Mouse (Mus musculus) liver, adult (tissue): ENCODE results near the gene Pdzrn3.

Source experiments
- GATA4 ChIP-seq: IDR thresholded peaks from 2 replicates; pipeline ENCODE4 v1.6.1; 2014; ENCODE audit warnings: mild to moderate bottlenecking, low read length; ENCODE audit not compliant: insufficient replicate concordance

The Pdzrn3 gene

DNA sequence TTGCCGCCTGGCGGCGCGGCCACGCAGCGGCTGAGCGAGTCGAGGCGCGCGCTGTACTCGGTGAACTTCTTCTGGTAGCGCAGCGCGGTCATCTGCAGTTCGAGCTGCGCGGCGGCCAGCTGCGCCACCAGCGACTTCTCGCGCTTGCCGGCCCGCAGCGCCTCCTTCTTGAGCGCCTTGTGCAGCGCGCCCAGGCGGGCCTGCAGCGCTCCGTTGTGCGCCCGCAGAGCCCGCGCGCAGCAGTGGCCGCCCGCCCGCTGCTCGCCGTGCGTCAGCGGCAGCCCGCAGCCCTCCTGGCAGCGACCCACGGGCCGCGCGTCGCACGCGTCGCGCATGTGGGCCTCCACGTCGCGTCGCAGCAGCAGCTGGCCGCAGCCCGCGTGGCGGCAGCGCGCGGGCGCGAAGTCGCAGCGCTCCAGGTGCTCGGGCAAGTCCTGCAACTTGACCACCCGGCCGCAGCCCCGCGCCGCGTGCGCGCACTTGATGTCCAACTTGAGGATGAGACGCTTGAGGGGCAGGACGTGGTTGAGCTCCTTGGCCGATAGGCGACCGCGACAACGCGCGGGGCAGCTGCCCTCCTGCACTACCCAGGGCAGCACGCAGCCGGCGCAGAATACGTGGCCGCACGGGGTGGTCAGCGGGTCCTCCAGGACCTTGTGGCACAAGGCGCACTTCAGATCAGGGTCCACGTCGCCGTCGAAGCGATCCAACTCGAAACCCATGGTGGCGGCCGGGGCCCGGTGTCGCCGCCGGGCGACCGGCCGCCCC, at the start of gene Pdzrn3:
Gene Pdzrn3 (minus strand): TSS at position 731 of the 768 bp plus-strand sequence.
- TF ChIP-seq GATA4: no peak

DNA sequence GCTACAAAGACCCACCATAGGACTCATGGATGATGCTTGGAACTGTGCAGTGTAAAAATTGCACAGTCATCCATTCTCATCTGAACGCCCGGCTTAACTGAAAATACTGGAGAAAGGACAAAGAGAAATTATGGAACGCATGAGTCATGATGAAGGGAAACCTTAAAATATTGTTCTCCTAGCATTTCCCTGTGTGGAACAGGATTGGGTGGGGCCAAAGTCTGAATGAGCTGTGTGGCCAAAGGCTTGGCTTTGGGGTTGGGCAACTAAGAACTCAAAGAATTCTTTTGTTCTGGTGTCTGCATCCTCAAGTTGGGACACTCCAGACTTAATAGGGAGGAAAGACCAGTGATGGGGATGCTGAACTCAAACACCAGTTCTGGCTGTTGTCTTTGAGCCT, 49.6 kb upstream of the Pdzrn3 start:
- no peak for TF ChIP-seq GATA4

DNA sequence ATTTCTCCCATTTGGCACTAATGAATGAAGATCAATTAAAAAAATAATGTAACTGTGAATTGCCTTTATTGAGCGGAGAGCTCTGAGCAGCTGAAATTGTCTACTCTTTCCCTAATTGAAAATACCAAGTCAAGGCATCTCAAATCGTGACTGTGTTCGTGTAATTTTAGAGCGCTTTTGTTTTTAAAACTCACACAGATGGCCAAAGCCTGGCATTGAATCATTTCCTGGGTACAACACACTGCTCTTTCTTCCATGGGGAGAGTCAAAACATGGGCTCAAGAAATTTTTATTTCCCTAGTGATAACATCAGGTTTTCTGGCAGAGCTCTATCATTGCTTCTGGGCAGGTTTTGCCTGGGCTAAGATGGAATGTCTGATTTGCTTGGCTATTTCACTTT, 48.6 kb upstream of the Pdzrn3 start:
- TF ChIP-seq GATA4: no peak

GRCm38 (mm10) chr6:101422084-101422954, 44.6 kb upstream of the Pdzrn3 start:
- no peak for TF ChIP-seq GATA4

- TF ChIP-seq GATA4: no peak
These were observed 40.5 kb upstream of the Pdzrn3 start for GRCm38 (mm10) chr6:101418213-101418612.

DNA sequence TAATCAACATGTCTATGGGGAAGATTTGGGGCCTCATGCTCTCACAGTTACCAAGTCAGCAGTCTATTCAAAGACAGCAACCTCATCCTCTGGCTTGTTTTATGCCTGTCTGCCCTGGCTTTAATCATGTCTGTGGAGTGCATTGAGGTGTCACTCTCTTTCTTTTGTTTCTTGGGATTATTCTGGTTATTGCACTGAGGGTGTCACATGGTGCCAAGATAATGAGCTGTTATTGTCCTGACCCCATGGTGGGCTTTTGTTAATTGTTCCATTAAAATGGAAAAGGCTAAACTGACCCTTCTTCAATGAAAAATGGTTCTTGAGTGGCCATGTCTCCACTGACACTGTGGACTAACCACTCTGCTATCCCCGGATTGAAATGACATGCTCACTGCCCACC, 34.0 kb upstream of the Pdzrn3 start:
- TF ChIP-seq GATA4: no peak

GRCm38 (mm10) chr6:101411064-101411463, 33.4 kb upstream of the Pdzrn3 start:
- TF ChIP-seq GATA4: no peak

DNA sequence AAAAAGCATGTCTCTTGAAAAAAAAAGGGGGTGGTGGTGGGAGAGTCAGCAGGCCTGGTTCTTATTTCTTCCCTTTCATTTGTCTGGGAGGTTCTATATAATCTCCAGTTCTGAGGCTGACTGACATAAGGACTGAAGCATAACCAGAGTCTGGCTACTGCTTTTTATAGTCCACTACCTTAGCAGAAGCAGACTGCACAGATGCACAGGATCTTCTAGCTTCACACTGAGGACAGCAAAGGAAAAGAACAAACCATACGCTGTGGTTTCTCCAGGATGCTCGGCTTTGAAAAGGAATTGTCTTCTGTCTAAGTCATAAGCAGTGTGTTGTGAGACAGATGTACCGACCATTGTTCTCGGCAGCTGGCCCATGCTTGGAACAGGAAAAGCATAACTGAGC, 19.0 kb upstream of the Pdzrn3 start:
- TF ChIP-seq GATA4: no peak

DNA sequence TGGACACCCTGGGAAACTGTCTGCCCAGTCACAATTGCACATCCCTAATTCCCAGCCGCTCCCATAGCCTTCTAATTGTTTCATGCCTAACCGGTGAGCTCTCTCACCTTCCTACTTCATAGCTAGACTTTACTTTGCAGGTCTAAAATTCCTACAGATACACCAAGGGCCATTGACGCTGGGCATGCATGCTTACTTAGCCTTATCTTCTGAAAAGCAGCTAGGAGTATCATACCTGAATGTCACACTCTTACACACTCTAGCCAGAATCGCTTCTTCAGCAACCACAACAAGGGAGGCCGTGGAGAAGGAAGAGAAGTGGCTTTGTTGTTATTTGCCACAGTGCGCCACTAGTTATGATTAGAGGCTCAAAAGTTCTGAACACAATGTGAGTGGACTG, 18.2 kb upstream of the Pdzrn3 start:
- no peak for TF ChIP-seq GATA4

DNA sequence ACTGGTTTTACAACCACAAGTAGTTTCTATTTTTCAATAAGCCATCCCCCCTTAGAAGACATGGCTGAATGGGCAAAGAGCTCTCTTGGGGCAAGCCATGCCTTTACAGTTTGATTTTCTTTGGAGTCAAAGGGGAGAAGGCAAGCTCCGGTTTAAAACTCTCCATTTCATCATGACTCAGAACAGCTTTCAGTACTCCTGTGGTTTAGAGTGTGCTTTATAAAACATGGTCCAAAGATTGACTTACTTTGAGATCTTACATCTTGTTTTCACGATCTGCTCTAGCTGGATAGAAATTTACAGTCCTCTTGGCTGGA, 15.1 kb upstream of the Pdzrn3 start:
- no peak for TF ChIP-seq GATA4

GRCm38 (mm10) chr6:101392107-101392800, 14.6 kb upstream of the Pdzrn3 start:
- no peak for TF ChIP-seq GATA4

- no peak for TF ChIP-seq GATA4
These were observed 7.8 kb upstream of the Pdzrn3 start for GRCm38 (mm10) chr6:101385490-101385889.

DNA sequence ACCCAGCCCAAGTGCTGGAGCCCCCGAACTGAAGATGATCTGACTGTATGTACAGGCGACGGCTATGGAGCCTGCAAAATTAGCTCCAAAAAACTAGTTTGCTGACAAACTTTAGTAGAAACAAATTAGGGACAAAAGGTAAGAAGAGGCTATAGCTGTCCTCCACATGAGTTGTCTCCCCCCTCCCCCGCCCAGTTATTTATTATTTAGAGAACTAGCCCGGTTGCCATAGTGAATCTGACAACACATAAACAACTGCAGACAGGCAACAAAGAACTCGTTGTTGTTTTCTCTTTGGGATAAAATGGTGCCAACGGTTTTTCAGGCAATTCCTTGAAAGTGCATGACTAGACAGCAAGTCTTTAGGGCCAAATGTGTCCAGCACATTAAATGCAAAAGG, 7.3 kb upstream of the Pdzrn3 start:
- TF ChIP-seq GATA4: no peak

- no peak for TF ChIP-seq GATA4
These were observed 6.8 kb upstream of the Pdzrn3 start for GRCm38 (mm10) chr6:101384476-101384875.

DNA sequence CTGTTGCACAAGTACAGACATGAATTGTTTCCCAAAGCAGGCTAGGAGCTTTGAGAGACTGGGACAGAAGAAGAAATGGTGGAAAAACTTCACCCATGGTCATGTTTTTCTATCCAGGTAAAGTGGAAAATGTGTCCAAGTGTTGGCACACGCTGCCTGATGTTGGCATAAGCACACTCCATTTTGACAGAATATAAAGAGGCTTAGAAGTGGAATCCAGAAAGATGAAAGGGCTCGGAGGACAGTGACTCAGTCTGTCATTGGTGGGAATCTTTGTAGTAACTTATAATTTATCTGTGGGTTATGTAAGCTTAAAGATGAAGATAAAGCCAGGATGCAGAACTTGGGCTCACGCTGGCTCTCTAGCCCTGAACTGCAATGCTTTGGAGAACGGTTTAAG, 5.2 kb upstream of the Pdzrn3 start:
- TF ChIP-seq GATA4: no peak

DNA sequence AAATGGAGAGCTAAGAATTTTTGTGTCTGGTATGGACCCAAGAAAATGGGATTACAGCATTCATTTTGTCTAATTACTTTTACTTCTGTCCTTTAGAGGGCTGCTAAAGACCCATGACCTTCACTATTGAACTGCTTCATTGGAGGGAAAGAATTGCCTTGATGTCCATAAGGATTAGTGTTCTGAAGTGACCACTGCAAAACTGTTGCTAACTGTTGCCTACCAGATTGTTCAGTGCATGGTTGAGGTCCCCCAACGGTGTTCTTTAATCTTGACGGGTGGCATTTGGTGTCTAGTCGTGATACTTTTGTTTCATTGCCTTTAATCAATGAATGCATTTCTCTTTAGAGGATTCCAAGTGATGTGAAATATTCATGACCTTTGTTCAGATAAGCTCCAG, 1.8 kb upstream of the Pdzrn3 start:
- no peak for TF ChIP-seq GATA4

- TF ChIP-seq GATA4: no peak
These were observed 375 bp upstream of the Pdzrn3 start for GRCm38 (mm10) chr6:101377935-101378609.
